Mouse (Mus musculus): ENCODE measurements around the gene Mgp. TPM values are rescaled to one million over a fixed set of nuclear protein-coding genes. Genes with fewer than 3 reads are reported as not detected.

Mgp gene
- total RNA-seq, 2 experiments from 2014 or later: 52.8 to 161 TPM

GRCm38 (mm10) chr6:136837323-136837722, 38.3 kb downstream of the Mgp start:
- DNase-seq: no peak
- TF ChIP-seq CTCF (IDR thresholded peaks at IDR 0.05): no peak
- Histone ChIP-seq H3K4me3 (no peak overlapping the region), H3K27ac (no peak overlapping the region)
- intact Hi-C loops (cut with DNase I): no loop called here

- TF ChIP-seq CTCF (IDR thresholded peaks at IDR 0.05): no peak
- no peak within 1 kb of the TSS for H3K4me3 ChIP-seq
- no peak for DNase-seq
- intact Hi-C loops (cut with DNase I): no loop called here
- H3K27ac ChIP-seq: no peak within 1 kb of the TSS
These were observed 40.3 kb downstream of the Mgp start, which contains the start of gene Smco3 for GRCm38 (mm10) chr6:136835352-136835751. TSS of gene Smco3 (minus strand) at chr6:136835452.

GRCm38 (mm10) chr6:136831712-136832111, 43.9 kb downstream of the Mgp start:
- no peak for TF ChIP-seq CTCF (IDR thresholded peaks at IDR 0.05)
- DNase-seq: no peak
- intact Hi-C loops (cut with DNase I): no loop called here
- H3K4me3 ChIP-seq: no peak overlapping the region
- H3K27ac ChIP-seq: no peak overlapping the region

GRCm38 (mm10) chr6:136828681-136829080, 46.9 kb downstream of the Mgp start:
- peak overlapping the region; percentile 100 for H3K4me3 ChIP-seq
- no peak for DNase-seq
- H3K27ac ChIP-seq: peak overlapping the region; percentile 97
- TF ChIP-seq CTCF (IDR thresholded peaks at IDR 0.05): no peak
- intact Hi-C loops (cut with DNase I): no loop called here

GRCm38 (mm10) chr6:136827881-136828561, 47.6 kb downstream of the Mgp start, which contains the start of gene Wbp11:
TSS of gene Wbp11 (minus strand) at chr6:136828233.
- peak; percentile 97 for DNase-seq
- peak within 1 kb of the TSS; percentile 97 for H3K27ac ChIP-seq
- peak within 1 kb of the TSS; percentile 100 for H3K4me3 ChIP-seq
- peak; percentile 26; the same call in 1 of the 2 replicates for TF ChIP-seq CTCF (IDR thresholded peaks at IDR 0.05)
- intact Hi-C loops (cut with DNase I): loop anchor here (1.0 kb wide), 1 partner anchor 24 kb away; the partner anchor contains the start of gene Hist4h4

GRCm38 (mm10) chr6:136827516-136827880, 48.1 kb downstream of the Mgp start, which contains the start of gene BC049715:
TSS of gene BC049715 (plus strand) at chr6:136827626.
- DNase-seq: no peak
- no peak for TF ChIP-seq CTCF (IDR thresholded peaks at IDR 0.05)
- Histone ChIP-seq H3K4me3 (peak within 1 kb of the TSS; percentile 100), H3K27ac (peak within 1 kb of the TSS; percentile 97)
- intact Hi-C loops (cut with DNase I): loop anchor here (1.0 kb wide), 1 partner anchor 23 kb away; the partner anchor contains the start of gene Hist4h4

GRCm38 (mm10) chr6:136827116-136827515, 48.5 kb downstream of the Mgp start:
- no peak for TF ChIP-seq CTCF (IDR thresholded peaks at IDR 0.05)
- peak overlapping the region; percentile 97 for H3K27ac ChIP-seq
- no peak for DNase-seq
- peak overlapping the region; percentile 100 for H3K4me3 ChIP-seq
- intact Hi-C loops (cut with DNase I): loop anchor here (1.0 kb wide), 1 partner anchor 23 kb away; the partner anchor contains the start of gene Hist4h4

GRCm38 (mm10) chr6:136824987-136825386, 50.6 kb downstream of the Mgp start:
- Histone ChIP-seq H3K4me3 (no peak overlapping the region), H3K27ac (no peak overlapping the region)
- no peak for DNase-seq
- TF ChIP-seq CTCF (IDR thresholded peaks at IDR 0.05): no peak
- intact Hi-C loops (cut with DNase I): no loop called here

Other genes with a start within 250 kb of the Mgp start
- gene Plbd1, start 213.9 kb downstream of the Mgp start, total RNA-seq (2021): 10 to 100 TPM; 13.0 to 28.1 TPM
- not detected for gene Gucy2c, start 94.1 kb downstream of the Mgp start, total RNA-seq (2021)
- gene Hist4h4, start 71.4 kb downstream of the Mgp start, total RNA-seq (2021): 1 to 10 TPM; 4.2 to 4.5 TPM
- gene H2afj, start 67.6 kb downstream of the Mgp start, total RNA-seq (2021): 10 to 100 TPM; 12.4 to 13.8 TPM
- under 1 TPM in 1 of 2 experiments, not detected in 1; 0.28 TPM for gene BC049715, start 48.2 kb downstream of the Mgp start, total RNA-seq (2021)
- gene Wbp11, start 47.6 kb downstream of the Mgp start, total RNA-seq (2021): 10 to 100 TPM; 48.4 to 54.7 TPM
- not detected for gene Smco3, start 40.4 kb downstream of the Mgp start, total RNA-seq (2021)
- under 1 TPM; 0.10 to 0.11 TPM for gene Art4, start 18.1 kb downstream of the Mgp start, total RNA-seq (2021)
- gene Erp27, start 46.4 kb upstream of the Mgp start, total RNA-seq (2021): under 1 TPM in 1 of 2 experiments, not detected in 1; 0.20 TPM
- gene Pde6h, start 48.0 kb upstream of the Mgp start, total RNA-seq (2021): not detected
- 10 to 100 TPM in 1 of 2 experiments, 1 to 10 TPM in 1; 4.9 to 10.2 TPM for gene Arhgdib, start 66.1 kb upstream of the Mgp start, total RNA-seq (2021)

Data from gastrocnemius, adult 2 months (tissue).